Mouse (Mus musculus) stomach, postnatal 0 days (tissue): ENCODE results near the gene Etv2.

Source experiments
- CTCF ChIP-seq: IDR thresholded peaks from 2 replicates; pipeline ENCODE4 v1.5.1; 2016; ENCODE audit warnings: antibody characterized with exemption, low read depth, mild to moderate bottlenecking, moderate library complexity
- EP300 ChIP-seq: optimal IDR thresholded peaks from 2 replicates; pipeline ENCODE3; 2016; ENCODE audit warnings: antibody characterized with exemption

DNA sequence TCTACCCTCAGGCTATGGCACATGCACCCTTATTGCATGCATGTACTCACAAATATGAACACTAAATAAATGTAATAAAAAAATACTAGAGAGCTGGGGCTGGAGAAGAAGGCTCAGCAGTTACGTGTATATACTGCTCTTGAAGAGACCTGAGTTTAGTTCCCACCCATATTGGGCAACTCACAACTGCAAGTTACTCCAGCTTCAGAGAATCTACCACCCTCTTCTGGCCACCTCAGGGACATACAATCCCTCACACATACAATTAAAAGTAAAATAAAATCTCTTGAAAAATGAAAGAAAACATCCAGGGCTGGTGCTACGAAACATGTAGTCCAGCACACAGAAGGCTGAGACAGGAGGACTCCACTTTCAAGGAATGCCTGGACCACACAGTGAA is 21.2 kb downstream of the Etv2 start:
- TF ChIP-seq CTCF (peak; percentile 65), EP300 (no peak)
